Mouse (Mus musculus) G1E-ER4 (cell line): Measurements from ENCODE around the gene Nos3. TPM values are rescaled to one million over a fixed set of nuclear protein-coding genes. Genes with fewer than 3 reads are reported as not detected.

Experiments
- GATA1 ChIP-seq: IDR thresholded peaks from one replicate; pipeline ENCODE4 v1.8.0; 2012; ENCODE audit warnings: low read length, inconsistent platforms
- polyA plus RNA-seq: library from polyadenylated mRNA; stranded (reverse); fragments of >175 nt; gene quantifications from 2 replicates; pipeline ENCODE4 v1.2.3, GENCODE M21; 2012

The Nos3 gene
- 0.06 and 0.15 TPM in 2 replicates for polyA plus RNA-seq

DNA sequence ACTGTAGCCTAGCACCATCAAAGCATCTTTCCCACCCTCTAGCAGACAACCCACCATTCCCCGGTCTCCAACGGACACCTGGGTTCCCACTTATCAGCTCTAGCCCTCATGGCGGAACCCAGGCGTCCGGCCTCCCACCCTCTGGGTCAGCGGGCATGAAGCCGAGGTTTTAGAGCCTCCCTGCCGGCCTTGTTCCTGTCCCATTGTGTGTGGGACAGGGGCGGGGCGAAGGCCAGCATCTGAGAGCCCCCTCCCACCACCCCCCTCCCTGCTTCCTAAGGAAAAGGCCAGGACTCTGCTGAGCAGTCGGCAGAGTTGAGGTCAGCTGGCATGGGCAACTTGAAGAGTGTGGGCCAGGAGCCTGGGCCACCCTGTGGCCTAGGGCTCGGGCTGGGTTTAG, at the start of gene Nos3:
Gene Nos3 (plus strand): TSS at position 303 of the 400 bp plus-strand sequence.
- TF ChIP-seq GATA1: no peak

DNA sequence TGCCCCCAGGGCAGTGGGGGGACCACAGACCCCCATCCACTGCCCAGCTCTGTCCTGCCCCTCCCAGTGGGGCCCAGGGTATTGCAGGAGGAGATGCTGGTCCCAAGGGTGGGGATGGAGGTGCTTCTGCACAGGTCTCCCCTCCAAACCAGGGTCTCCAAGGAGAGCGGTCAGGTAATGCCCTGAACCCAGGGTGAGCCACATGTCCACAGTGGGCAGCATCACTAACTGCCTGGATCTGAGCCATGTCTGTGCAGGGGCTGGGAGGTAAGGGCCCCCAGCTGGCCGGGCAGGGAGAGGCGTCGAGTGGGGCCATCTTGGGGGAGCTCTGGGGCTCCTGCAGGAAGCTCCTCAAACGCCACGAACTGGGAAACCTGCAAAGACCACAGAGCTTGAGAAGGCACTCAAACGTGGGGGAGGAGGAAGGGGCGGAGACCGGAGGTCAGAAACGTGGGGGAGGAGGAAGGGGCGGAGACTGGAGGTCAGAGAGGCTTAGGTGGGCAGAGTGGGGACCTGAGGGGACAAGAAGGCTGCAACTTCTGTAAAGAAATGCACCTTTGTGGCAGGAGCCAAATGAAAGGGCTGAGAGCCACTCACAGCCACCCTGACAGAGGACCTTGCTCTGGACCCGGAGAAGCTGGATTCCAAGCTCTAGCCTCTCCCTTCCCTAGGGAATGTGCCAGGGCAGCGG, 44.7 kb upstream of the Nos3 start:
- TF ChIP-seq GATA1: no peak

DNA sequence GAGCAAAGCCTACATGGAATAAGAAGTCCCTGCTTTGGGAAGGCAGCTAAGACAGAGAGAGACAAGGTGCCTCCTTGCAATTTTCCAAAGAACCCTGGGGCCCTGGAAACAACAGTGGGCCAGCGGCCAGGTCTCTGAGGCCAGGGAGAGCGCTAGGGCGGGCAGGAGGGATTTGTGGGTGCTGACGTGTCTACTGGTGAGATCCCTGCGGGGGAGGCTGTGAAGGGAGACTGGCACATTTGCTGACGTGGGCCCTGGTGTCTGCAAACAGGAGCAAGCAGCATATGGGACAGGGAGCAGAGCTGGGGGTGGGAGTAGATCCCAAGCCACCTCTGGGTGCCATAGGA, 44.2 kb upstream of the Nos3 start:
- no peak for TF ChIP-seq GATA1

DNA sequence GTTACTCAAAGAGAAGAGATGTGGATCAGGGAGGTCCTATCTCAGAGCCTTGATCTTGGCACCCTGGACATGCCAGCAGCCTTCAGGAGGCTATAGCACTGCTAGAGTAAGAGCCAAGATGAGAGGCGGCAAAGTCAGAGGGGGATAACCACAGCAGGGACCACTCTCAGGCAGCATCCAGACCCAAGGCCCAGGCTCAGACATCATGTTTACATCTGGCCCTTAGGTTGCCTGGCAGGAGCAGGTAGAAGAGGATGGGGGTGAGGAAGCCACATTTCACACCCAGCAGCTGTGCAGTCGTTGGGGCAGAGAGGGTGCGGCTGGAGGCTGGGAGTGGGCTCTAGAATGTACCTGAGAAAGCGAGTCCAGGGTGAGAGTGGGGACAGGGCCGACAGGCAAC, 43.7 kb upstream of the Nos3 start:
- TF ChIP-seq GATA1: no peak

DNA sequence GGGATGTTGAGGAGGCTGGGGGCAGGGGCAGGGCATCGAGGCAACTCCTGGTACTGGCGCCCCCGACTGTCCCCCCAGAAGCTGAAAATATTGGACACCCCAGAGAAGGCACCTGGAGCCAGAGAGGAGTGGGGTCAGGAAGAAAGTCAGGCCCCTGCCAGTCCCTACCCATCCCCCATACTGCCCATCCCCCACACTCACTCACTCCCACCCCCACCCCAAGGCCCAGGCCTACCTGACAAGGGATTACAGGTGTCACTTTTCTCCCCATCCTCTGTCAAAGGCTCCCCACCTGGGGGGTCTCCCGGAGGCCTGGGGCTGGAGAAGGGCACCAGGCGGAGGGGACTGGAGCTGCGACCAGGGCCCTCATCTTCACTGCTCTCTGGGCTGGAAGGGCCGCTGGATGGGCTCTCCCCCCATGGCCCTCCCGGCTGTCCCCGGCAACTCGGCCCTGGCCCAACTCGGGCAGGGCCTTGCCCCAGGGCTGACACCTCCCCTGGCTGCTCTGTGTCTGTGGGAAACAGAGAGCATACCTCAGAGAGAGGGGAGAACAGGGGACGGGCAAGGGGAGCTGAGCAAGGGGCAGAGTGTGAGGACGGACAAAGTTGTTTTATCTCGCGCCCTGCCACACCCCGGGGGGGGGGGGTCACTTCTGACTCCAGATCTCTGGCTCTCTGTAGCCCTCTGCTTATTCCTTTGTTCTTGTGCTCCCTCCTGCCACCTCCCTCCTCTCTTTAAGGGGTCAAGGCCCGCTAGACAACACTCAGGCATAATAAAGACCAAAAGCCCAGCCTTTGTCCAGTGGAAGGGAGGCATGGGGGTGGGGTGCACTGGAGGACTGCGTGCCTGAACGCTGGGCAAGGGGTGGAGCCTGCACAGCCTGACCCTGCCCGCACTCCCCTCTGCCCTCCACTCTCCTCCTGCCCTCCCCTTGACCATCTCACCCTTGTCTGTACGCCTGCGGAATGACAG, 42.6 kb upstream of the Nos3 start:
- no peak for TF ChIP-seq GATA1

DNA sequence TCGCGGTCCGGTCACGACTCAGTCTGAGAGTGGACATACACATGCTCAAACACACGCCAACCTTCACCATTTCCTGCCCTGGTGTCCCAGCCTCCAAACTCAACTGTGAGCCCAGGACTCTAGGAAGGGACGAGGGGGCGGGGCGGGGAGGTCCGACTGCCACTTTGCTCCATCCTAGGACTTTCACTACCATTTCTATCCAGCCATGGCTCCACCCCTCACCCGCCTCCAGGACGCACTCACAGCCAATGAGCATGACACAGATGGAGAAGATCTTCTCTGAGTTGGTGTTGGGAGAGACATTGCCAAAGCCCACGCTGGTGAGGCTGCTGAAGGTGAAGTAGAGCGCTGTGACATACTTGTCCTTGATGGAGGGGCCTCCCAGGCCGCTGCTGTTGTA, 39.4 kb upstream of the Nos3 start:
- TF ChIP-seq GATA1: no peak

DNA sequence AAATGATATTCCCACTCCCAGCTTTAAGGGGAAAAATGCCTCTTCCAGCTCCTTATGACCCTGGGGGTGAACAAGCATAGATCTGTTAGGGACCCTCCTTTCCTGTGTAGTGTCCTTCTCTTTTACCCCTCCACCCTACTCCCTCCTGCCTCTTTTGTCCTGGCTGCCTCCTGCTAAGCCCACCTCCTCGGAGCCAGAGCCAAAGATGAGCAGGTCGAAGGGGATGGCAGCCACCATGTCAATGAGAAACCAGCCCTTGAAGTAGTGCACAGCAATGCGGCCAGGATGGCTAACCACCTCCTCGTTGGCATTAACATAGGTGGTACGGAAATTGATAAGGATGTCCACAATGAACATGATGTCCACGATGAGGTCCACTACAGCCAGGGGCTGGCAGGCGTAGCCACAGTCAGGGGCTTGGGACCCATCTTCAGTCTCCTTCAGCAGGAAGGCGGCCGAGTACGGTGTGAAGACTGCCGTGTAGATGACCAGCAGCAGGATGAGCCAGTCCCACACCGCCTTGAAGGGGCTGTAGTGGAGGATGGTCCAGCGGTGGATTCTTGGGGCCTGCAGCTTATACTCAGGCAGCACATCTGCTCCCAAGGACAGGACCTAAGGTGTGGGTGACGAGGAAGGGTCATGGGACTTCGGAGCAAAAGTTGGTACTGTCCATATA, 38.3 kb upstream of the Nos3 start:
- TF ChIP-seq GATA1: no peak

DNA sequence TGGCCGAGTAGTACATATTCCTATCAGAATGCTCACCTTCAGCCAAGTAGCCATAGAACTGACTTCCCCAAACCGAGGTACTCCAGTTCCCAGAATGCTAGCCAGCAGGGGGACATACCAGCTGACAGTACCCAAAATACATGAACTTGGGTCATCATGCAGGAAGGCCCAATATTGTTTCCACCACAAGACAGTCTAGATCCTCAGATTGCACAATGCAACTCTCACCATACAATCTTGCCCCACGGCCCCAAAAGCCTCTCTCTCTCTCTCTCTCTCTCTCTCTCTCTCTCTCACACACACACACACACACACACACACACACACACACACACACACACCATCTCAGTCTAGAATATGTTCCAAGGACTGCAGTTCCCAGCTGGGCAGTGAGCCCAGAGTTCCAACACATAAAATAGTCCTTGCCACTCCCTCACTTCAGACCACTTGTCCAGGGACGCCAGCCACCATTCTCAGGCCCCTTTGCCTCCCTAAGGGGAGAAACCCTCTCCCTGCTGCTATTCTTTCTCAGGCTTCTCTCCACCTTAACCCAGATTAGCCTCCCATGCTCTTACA, 37.7 kb upstream of the Nos3 start:
- TF ChIP-seq GATA1: no peak

DNA sequence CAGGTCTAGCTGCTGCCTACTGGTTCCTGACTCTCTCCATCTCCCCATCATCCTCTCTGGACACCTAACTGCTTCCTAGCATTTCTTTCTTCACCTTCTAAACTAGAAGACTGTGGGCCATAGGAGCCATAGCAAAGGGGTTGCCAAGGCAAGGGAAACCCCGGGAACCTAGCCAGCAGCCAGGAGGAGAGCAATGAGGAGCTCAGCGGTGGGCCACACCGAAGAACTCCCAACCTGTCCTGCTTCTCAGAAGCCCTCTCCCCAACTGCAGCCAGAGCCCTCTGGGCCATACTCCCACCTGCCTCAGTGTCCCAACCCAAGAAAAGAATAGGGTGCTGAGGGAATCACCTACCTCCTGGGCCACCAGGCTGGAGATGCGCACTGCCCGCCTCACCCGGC, 35.8 kb upstream of the Nos3 start:
- no peak for TF ChIP-seq GATA1

DNA sequence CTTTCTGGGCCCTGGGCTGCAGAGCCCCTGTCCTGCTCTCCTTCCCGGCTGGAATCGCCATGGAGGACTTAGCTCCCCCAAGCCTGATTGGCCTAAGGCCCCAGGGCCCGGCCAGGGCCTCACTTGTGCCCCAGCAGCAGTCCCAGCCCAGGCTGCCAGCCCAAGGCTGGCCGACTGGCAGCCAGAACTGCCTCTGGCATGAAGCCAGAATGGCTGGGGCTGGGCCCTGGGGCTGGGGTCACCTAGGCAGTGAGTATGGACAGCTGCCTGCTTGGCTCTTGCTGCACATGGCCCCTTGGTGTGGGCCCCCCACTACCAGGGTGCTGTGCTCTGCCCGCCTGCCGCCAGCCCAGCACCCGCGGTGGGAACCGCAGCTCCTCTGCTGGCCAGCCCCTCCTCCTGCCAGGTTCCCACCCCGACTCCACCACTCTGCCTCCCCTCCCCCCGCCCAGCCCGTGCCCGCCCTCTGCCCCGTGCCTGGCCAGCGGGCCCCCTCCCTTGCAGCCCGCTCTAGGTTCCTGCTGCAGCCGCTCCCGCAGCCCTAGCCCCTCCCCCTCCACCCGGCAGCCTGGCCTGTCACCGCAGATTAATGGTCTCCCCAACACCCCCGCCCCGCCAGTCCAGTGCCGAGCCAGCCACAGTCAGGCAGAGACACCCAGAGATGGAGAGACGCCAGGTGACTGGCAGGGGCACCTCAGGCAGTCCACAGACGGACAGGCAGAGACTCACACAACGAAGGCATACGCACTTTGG, 35.2 kb upstream of the Nos3 start:
- no peak for TF ChIP-seq GATA1

DNA sequence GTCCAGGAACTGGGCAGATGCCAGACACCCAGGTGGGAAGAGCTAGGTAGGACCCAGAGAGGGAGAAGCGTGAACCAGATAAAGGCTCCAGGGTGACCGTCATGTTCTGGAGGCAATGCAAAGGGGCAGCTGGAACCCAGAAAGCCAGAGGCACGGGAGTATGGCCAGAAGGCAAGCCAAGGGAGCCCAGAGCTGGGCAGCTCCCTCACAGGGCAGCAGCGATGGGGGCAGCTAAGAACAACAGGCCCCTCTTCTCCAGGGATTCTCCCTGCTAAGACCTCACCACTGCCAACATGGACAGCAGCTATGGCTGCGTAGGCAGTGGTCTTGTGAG, 34.7 kb upstream of the Nos3 start:
- TF ChIP-seq GATA1: no peak

DNA sequence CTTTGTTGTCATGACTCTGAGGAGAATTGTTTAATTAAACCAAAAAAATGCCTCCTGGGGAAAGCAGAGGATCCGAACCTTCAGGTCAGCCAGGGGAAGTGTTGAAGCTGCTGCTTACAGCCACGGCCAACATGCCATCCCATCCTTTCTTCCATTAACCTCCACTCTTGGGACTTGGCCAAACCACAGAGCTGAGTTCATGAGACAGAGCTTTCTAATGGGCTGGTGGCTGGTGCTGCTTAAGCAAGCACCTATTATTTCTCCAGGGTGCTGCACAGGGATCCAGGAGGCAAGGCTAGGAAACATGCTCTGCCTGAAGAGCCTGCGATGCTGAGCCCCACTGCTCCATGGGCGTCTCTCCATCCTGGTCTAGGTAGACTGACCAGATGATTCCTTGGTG, 32.2 kb upstream of the Nos3 start:
- TF ChIP-seq GATA1: no peak

DNA sequence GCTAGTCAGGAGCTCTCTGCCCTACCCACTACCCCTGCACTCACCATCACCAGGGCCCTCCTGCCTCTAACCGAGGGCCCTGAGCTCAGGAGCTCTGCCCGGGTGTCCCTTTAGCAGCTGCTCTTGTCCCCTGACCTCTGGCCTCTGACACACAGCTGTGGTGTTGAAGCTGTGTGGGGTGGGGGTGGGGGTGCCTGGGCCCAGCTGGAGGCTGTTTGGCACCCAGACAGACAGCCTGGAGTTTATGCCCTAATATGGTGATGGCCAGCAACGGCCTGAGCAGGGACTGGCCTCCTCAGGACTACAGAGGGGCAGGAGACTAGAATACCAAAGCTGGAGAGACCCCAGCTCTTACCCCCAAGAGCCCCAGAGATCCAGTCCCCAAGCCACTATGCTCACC, 29.9 kb upstream of the Nos3 start:
- no peak for TF ChIP-seq GATA1

DNA sequence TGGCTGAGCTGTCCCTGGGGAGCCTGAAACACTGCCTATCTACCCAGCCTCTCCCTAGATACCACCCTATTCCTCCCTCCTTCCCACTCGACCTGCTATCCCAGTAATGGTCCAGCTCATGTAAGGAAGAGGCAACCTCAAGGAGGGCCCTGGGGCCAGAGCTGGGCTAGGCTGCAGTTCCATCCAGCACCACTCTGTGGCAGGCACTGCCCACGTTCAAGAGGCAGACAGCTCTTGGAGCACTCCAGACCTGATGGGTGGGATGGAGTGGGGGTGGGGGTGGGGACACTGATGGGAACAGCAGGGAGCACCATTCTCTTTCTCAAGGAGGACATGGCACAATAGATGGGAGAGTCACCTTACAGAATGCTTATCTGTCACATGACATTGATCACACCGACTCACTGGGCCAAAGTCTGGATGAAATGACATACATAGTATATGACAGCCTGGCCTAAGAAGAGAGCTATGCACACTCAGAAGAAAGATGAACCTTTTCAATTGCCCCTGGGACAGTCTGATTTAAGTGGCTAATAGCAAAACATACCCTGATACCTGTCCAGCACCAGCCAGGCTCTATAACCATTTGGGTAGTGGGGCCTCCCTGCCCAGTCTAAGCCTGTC, 28.6 kb upstream of the Nos3 start:
- TF ChIP-seq GATA1: no peak

DNA sequence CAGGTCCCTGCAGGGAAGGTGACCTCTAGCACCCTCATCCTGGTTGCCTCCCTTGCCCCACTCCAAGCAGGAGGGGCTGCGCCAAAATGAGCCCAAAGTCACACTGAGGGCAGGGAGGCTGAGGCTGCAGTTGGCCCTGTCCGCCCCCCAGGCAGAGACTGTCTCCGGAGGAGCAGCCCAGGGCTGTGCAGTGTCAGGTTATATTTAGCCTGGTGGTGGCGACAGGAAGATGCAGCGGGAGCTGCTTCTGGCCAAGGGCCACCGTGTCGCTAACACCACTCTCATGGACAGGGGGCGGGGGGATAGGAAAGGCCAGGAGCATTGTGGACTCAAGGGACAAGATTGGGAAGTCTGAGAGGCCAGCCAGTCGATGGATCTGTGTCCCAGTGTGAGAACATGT, 27.2 kb upstream of the Nos3 start:
- TF ChIP-seq GATA1: no peak

DNA sequence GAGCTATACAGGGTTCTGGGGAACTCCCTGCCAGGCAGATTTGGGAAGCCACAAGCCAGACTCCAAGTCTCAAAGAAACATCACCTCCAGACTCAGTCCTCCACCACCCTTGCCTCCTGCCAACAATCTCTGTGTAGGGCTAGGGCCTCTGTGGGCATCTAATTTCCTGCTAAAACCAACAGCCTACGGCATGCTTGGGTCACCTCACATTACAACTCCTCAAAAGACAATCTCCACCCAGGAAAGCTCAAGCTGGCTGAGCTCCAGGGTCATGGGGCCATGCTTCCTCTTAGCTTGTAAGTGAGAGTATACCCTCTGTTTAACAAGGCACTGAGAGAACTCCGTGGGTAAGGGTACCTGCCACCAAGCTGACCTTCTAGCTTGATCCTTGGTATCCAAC, 26.8 kb upstream of the Nos3 start:
- TF ChIP-seq GATA1: no peak
